23 mouse cellular contexts compared by ENCODE assay signal in genomic region chr9:43469215-43469614, GRCm38 (mm10).
A peak's percentile ranks its signal among the peaks of the same experiment; 100 is the strongest.
DNase-seq lines count a peak whose midpoint lies in the region; TF ChIP-seq lines count a peak whose summit lies in the region.
"Had no signal": no experiment of that assay in that cellular context is flagged by ENCODE, and none has a peak within 500 bp of the region (broad histone marks: within the 10 kb centered on the region; RNA-seq: fewer than 3 reads in every experiment).

No protein-coding gene starts in this region.

- intact Hi-C loops in left cerebral cortex, adult 2 months (cut with DNase I), result loop anchor here (2.0 kb wide), 1 partner anchor 80 kb away; no protein-coding TSS in a partner anchor
- intact Hi-C loops in left cerebral cortex, postnatal 36 days (cut with DNase I), result no loop called here

- H3K27ac ChIP-seq in left cerebral cortex, adult 2 months, result peak overlapping the region; percentile 59; the same call in 1 of the 2 replicates
- H3K27ac ChIP-seq: embryonic facial prominence, embryonic 13.5 days; embryonic facial prominence, embryonic 15.5 days; forebrain, embryonic 10.5 days; forebrain, embryonic 12.5 days had no signal

- no peak for DNase-seq in left cerebral cortex, adult 2 months (ENCODE audit: extremely low spot score in 1 of 2, low spot score in 2 of 2)
- no peak for DNase-seq in left cerebral cortex, adult 8-10 months (ENCODE audit: low spot score in 2 of 2)
- peak; percentile 37 to 46 for DNase-seq in left cerebral cortex, postnatal 36 days (ENCODE audit: low spot score in 2 of 2)
- no peak for DNase-seq in left cerebral cortex, adult 11 months (ENCODE audit: low spot score)
- peak; percentile 49 to 56 for DNase-seq in right cerebral cortex, postnatal 10 days (ENCODE audit: low spot score in 2 of 2)
- DNase-seq in right cerebral cortex, adult 2 months (ENCODE audit: low spot score in 2 of 2), result no peak
- peak; percentile 34 for DNase-seq in telencephalon, adult 2 months (ENCODE audit: low read depth, low spot score)
- no peak for DNase-seq in adrenal gland, postnatal 14 days
- DNase-seq: adrenal gland, adult 2 months; adrenal gland, postnatal 10 days; adrenal gland, postnatal 36 days; cerebellum, adult 11 months; cerebellum, adult 18-20 months; cerebellum, adult 8-10 months; cerebellum, adult 9-11 months; cerebellum, postnatal 14 days; cerebellum, postnatal 36 days; embryo, embryonic 11 days had no signal

- H3K4me3 ChIP-seq in left cerebral cortex, adult 2 months, result no peak overlapping the region
- H3K4me3 ChIP-seq: embryonic facial prominence, embryonic 13.5 days; embryonic facial prominence, embryonic 15.5 days; erythroblast, embryonic 14.5 days; forebrain, embryonic 10.5 days; forebrain, embryonic 12.5 days had no signal

- TF ChIP-seq CTCF in left cerebral cortex, adult 2 months (IDR thresholded peaks at IDR 0.05), result no peak

Comparison
In these comparisons a context has a peak if more than half of its experiments do, and no peak if none do; other contexts are left out.
1. DNase-seq: peak in left cerebral cortex, postnatal 36 days (2 of 2), right cerebral cortex, postnatal 10 days (2 of 2) and telencephalon, adult 2 months (single experiment); none in left cerebral cortex, adult 2 months (0 of 2), left cerebral cortex, adult 8-10 months (0 of 2), left cerebral cortex, adult 11 months (single experiment), right cerebral cortex, adult 2 months (0 of 2) and adrenal gland, postnatal 14 days (single experiment).